Mouse (Mus musculus) frontal cortex, postnatal 36 days (tissue): Measurements from ENCODE around the gene Tulp4.
"Not testable (repeated sequence)": the region's sequence is repeated elsewhere in the genome, so short reads cannot be mapped to it uniquely, and the experiment has no call there.

Source experiments
- DNase-seq, 2 experiments: peaks; one replicate each; pipeline ENCODE4 v3.0.0; 2022; ENCODE audit warnings: low spot score in 2 of 2

The Tulp4 gene

GRCm38 (mm10) chr17:6187183-6187582, 80.9 kb downstream of the Tulp4 start:
- no peak for DNase-seq

- no peak for DNase-seq
These were observed 83.0 kb downstream of the Tulp4 start for GRCm38 (mm10) chr17:6189207-6189606.

- peak in 1 of 2 experiments; percentile 27 for DNase-seq
These were observed 86.0 kb downstream of the Tulp4 start for GRCm38 (mm10) chr17:6192275-6192674.

GRCm38 (mm10) chr17:6195390-6195789, 89.2 kb downstream of the Tulp4 start:
- no peak for DNase-seq

- DNase-seq = no peak
These were observed 91.3 kb downstream of the Tulp4 start for GRCm38 (mm10) chr17:6197491-6197890.

GRCm38 (mm10) chr17:6198670-6199069, 92.4 kb downstream of the Tulp4 start:
- DNase-seq = no peak

GRCm38 (mm10) chr17:6199166-6199565, 92.9 kb downstream of the Tulp4 start:
- no peak for DNase-seq

- no peak for DNase-seq
These were observed 95.4 kb downstream of the Tulp4 start for GRCm38 (mm10) chr17:6201522-6202250.

GRCm38 (mm10) chr17:6202389-6203110, 96.3 kb downstream of the Tulp4 start:
- DNase-seq = peak; percentile 59 to 85

- no peak for DNase-seq
These were observed 96.9 kb downstream of the Tulp4 start for GRCm38 (mm10) chr17:6203126-6203525.

GRCm38 (mm10) chr17:6203795-6204194, 97.6 kb downstream of the Tulp4 start:
- no peak for DNase-seq

- no peak for DNase-seq
These were observed 105.5 kb downstream of the Tulp4 start for GRCm38 (mm10) chr17:6211721-6212120.

GRCm38 (mm10) chr17:6215640-6216039, 109.4 kb downstream of the Tulp4 start:
- no peak for DNase-seq

- no peak for DNase-seq
These were observed 110.3 kb downstream of the Tulp4 start for GRCm38 (mm10) chr17:6216514-6216913.

- not testable (repeated sequence) for DNase-seq
These were observed 126.4 kb downstream of the Tulp4 start for GRCm38 (mm10) chr17:6232633-6233032.

- DNase-seq = not testable (repeated sequence)
These were observed 145.1 kb downstream of the Tulp4 start for GRCm38 (mm10) chr17:6251298-6251697.

- DNase-seq = not testable (repeated sequence)
These were observed 150.3 kb downstream of the Tulp4 start, which contains the start of gene Tmem181a for GRCm38 (mm10) chr17:6256400-6257069. Tmem181a (plus strand) TSS chr17:6256860.

GRCm38 (mm10) chr17:6257070-6257456, 150.8 kb downstream of the Tulp4 start:
- DNase-seq = peak; percentile 83 to 86

- peak; percentile 45 to 47 for DNase-seq
These were observed 163.9 kb downstream of the Tulp4 start for GRCm38 (mm10) chr17:6269876-6270831.

GRCm38 (mm10) chr17:6270840-6271239, 164.6 kb downstream of the Tulp4 start:
- not testable (repeated sequence) for DNase-seq

- DNase-seq = not testable (repeated sequence)
These were observed 165.7 kb downstream of the Tulp4 start for GRCm38 (mm10) chr17:6271970-6272369.
